Mouse (Mus musculus) small intestine, adult 2 months (tissue): ENCODE results near the gene Nmral1. TPM values are rescaled to one million over a fixed set of nuclear protein-coding genes. Genes with fewer than 3 reads are reported as not detected.

Source experiments
- H3K27ac ChIP-seq: fragments of 200-500 bp; 2 replicates; pipeline ENCODE4 v1.5.1; 2012; ENCODE audit warnings: low read depth, low read length, control low read depth, inconsistent platforms; ENCODE audit not compliant: insufficient read depth
- H3K27me3 ChIP-seq: fragments of 200-500 bp; 2 replicates; pipeline ENCODE4 v1.6.1; 2012; ENCODE audit warnings: mild to moderate bottlenecking, moderate library complexity, low read length, inconsistent platforms; ENCODE audit not compliant: control insufficient read depth, insufficient read depth
- H3K36me3 ChIP-seq: fragments of 200-500 bp; 2 replicates; pipeline ENCODE4 v1.6.1; 2012; ENCODE audit warnings: mild to moderate bottlenecking, low read length, control low read depth, inconsistent platforms; ENCODE audit not compliant: control insufficient read depth, insufficient read depth
- H3K4me1 ChIP-seq: fragments of 200-500 bp; 2 replicates; pipeline ENCODE4 v1.6.1; 2012; ENCODE audit warnings: low read length, inconsistent platforms, mixed read lengths; ENCODE audit not compliant: control insufficient read depth, insufficient read depth, insufficient read length
- H3K4me3 ChIP-seq: fragments of 200-500 bp; 2 replicates; pipeline ENCODE4 v1.5.1; 2012; ENCODE audit warnings: low read depth, mild to moderate bottlenecking, control low read depth, inconsistent platforms, low read length, moderate library complexity
- CTCF ChIP-seq: fragments of 200-500 bp; IDR thresholded peaks from 2 replicates; pipeline ENCODE4 v1.5.1; 2012; ENCODE audit warnings: low read depth, mild to moderate bottlenecking, control low read depth, inconsistent platforms, low read length, moderate library complexity, mixed read lengths; ENCODE audit not compliant: insufficient replicate concordance, insufficient read length; ENCODE audit errors: extremely low read depth
- POLR2A ChIP-seq: fragments of 200-500 bp; IDR thresholded peaks from 2 replicates; pipeline ENCODE4 v1.6.1; 2012; ENCODE audit warnings: low read depth, mild to moderate bottlenecking, control low read depth, inconsistent platforms, low read length, moderate library complexity
- WGBS: fragments of 180-500 bp; shearing (Covaris S2); methylation state at CpG from one replicate; pipeline ENCODE4 v1.1.7; 2018; 5-methylcytosine and 5-hydroxymethylcytosine counted together
- polyA plus RNA-seq: library from polyadenylated mRNA; depleted of rRNA; stranded (reverse); fragments of >200 nt; gene quantifications from 2 replicates; pipeline ENCODE4 v1.2.3, GENCODE M21; 2012

Nmral1 gene
- polyA plus RNA-seq, 1 experiment: 5.6 TPM

DNA sequence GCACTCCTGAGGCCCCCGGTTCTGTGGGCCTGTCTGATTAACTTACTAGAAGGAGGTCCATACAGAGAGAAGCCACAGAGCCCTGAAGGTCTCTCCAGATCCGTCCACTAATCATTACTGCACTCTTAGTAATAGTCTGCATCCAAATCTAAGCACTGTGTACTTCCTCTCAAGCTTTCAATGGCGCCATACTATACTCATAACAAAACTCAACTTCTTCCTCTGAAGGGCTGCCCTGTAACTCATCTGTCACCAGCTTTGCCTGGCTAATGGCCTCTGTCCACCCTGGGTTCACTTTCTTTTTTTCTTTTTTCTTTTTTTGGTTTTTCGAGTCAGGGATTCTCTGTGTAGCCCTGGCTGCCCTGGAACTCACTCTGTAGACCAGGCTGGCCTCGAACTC is 41.1 kb downstream of the Nmral1 start:
- peaks cover 23% of the 10 kb centered on the region for H3K36me3 ChIP-seq
- TF ChIP-seq POLR2A (no peak), CTCF (no peak)
- WGBS: 79% methylated on average over 5 of the region's 5 CpGs
- peaks cover 2% of the 10 kb centered on the region for H3K4me1 ChIP-seq
- no peak overlapping the region for H3K4me3 ChIP-seq
- H3K27me3 ChIP-seq: no peaks in the 10 kb centered on the region
- no peak overlapping the region for H3K27ac ChIP-seq

DNA sequence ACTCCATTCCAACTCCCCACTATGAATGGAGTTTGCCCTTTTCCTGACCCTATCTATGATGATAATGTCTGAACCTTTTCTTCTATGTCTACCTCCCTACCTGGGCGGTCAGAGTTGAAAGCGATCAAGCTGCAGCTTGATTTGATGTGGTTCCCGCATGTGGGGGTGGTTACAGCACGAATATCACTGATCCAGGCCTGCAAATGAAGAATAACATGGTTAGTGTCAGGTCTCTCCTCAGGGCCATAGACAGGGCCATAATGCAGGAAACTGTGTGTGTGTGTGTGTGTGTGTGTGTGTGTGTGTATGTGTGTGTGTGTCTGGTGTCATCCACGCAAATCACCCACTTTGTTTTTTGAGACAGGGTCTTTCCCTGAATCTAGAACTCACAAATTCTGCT is 42.3 kb downstream of the Nmral1 start:
- Histone ChIP-seq H3K36me3 (peaks cover 29% of the 10 kb centered on the region), H3K27ac (no peak overlapping the region), H3K4me3 (no peak overlapping the region), H3K27me3 (no peaks in the 10 kb centered on the region), H3K4me1 (no peaks in the 10 kb centered on the region; the same call in 1 of the 2 replicates)
- WGBS: 89% methylated on average over 5 of the region's 5 CpGs
- TF ChIP-seq CTCF (no peak), POLR2A (no peak)

DNA sequence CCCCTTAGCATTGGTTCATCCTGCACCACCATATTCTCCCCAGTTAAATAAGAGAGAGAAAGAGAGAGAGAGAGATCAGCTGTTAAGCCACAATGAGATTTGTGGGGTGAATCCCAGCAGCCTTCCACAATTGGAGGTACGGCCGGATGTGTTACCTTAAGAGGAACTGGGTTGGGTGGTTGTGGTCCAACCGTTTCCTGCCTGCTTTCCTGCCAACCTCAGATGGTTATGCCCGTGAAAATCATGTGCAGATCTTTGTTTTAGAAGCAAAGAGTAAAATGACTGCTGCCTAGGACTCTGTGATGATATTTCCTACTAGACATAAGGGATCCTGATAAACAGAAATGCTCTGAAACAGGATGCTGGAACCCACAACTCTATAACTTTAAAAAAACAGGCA is 45.1 kb downstream of the Nmral1 start:
- H3K27ac ChIP-seq: no peak overlapping the region
- 81% methylated on average over 4 of the region's 4 CpGs for WGBS
- H3K4me3 ChIP-seq: no peak overlapping the region
- H3K27me3 ChIP-seq: no peaks in the 10 kb centered on the region
- H3K36me3 ChIP-seq: peaks cover 40% of the 10 kb centered on the region
- TF ChIP-seq CTCF (no peak), POLR2A (no peak)
- H3K4me1 ChIP-seq: no peaks in the 10 kb centered on the region; the same call in 1 of the 2 replicates

DNA sequence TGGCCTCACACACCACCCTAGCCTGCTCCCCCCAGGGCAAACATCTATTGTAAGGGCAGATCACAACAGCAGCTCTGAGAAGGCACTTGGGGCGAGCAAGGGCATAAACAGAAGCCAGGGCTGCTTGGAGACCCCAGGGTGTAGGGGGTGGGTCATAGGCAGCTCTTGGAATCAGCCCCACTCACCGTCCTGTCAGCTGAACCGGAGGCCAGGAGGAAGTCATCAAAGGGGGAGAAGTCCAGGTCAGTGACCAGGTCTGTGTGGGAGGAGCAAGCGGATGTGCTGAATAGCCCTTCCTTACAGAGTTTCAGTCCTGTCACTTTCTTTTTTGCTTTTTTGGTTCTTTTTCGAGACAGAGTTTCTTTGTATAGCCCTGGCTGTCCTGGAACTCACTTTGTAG is 48.8 kb downstream of the Nmral1 start:
- Histone ChIP-seq H3K27ac (no peak overlapping the region), H3K4me1 (no peaks in the 10 kb centered on the region), H3K27me3 (no peaks in the 10 kb centered on the region), H3K36me3 (peaks cover 53% of the 10 kb centered on the region), H3K4me3 (no peak overlapping the region)
- WGBS: 72% methylated on average over 5 of the region's 5 CpGs
- TF ChIP-seq CTCF: no peak
- TF ChIP-seq POLR2A: no peak

DNA sequence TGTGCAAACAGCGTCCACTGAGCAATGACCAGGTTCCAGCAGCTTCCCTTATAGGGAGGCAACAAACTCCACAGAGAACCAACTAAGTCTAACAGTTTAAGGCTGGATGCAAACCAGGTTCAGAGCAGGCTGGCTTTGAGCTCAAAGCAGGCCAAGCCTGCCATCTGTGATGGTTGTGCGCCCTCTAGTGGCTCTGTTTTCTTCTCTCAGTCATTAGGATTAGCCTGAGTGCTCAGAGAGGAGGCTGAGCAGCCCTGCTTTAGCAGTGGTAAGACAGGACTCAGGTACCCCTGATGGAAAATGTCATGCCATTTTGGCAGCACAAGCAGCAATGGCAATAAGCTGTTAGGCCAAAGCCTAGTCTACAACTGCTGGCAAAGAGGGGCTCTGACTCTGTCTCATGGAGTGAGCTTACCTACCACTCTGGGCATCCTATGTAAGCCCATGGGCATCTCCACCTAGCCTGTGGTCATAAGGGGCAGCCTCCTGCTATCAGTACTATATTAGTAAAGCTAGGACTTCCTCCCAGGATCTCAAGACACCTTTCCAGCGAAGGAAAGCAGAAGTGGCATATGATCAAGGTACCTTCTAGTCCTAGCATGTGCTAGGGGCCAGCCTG is 51.9 kb downstream of the Nmral1 start:
- peaks cover 55% of the 10 kb centered on the region for H3K36me3 ChIP-seq
- H3K27me3 ChIP-seq: no peaks in the 10 kb centered on the region
- H3K27ac ChIP-seq: no peak overlapping the region
- 39% methylated on average over 3 of the region's 3 CpGs for WGBS
- H3K4me1 ChIP-seq: no peaks in the 10 kb centered on the region
- TF ChIP-seq CTCF: peak; percentile 89
- TF ChIP-seq POLR2A: no peak
- no peak overlapping the region for H3K4me3 ChIP-seq

DNA sequence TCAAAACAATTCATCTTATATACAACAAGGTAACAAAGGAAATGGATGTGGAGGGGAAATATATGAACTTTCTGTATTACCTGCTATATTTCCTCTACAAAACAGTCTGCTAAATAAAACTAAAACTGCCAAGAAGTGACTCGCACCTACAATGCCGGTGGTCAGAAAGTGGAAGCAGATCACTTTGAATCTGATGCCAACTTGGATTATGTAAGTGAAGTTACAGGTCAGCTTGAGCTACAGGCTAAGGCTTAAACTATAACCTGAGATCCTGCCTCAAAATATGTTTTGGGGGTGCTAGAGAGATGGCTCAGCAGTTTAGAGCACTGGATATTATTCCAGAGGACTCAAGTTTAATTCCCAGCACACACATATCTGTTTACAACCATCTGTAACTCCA is 53.4 kb downstream of the Nmral1 start:
- TF ChIP-seq CTCF (no peak), POLR2A (no peak)
- Histone ChIP-seq H3K27me3 (no peaks in the 10 kb centered on the region), H3K4me1 (no peaks in the 10 kb centered on the region), H3K27ac (no peak overlapping the region), H3K4me3 (no peak overlapping the region), H3K36me3 (peaks cover 60% of the 10 kb centered on the region)
- WGBS: 97% methylated on average over 2 of the region's 2 CpGs

DNA sequence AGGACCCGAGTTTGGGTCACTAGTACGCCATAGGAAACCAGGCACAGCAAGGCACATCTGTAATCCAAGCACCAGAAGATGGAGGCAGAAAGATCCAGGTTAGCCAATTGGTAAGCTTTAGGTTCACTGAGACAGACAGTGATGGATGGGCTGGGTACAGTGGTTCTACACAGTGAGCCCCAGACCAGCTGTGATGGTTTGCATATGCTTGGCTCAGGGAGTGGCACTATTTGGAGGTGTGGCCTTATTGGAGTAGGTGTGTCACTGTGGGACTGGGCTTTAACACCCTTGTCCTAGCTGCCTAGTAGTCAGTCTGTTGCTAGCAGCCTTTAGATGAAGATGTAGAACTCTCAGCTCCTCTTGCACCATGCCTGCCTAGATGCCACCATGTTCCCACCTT is 55.4 kb downstream of the Nmral1 start:
- Histone ChIP-seq H3K27me3 (no peaks in the 10 kb centered on the region), H3K27ac (no peak overlapping the region), H3K36me3 (peaks cover 58% of the 10 kb centered on the region), H3K4me1 (no peaks in the 10 kb centered on the region), H3K4me3 (no peak overlapping the region)
- TF ChIP-seq CTCF (no peak), POLR2A (no peak)
- 92% methylated on average over 2 of the region's 2 CpGs for WGBS
